Mouse (Mus musculus) myocyte (in vitro differentiated cells): ENCODE measurements around the gene Cul3.
A peak's percentile ranks its signal among the peaks of the same experiment; 100 is the strongest.

Experiments
- CEBPB ChIP-seq: IDR thresholded peaks from 2 replicates; pipeline ENCODE4 v1.6.1; 2011; ENCODE audit warnings: mild to moderate bottlenecking, moderate library complexity; ENCODE audit not compliant: poor library complexity, insufficient read depth, severe bottlenecking
- E2F4 ChIP-seq: IDR thresholded peaks from one replicate; pipeline ENCODE4 v1.6.1; 2011; ENCODE audit warnings: mild to moderate bottlenecking, control low read depth, moderate library complexity; ENCODE audit not compliant: insufficient read depth
- MAX ChIP-seq: IDR thresholded peaks from one replicate; pipeline ENCODE4 v1.6.1; 2011; ENCODE audit warnings: low read depth, mild to moderate bottlenecking, control low read depth
- MYOD1 ChIP-seq, 3 experiments: IDR thresholded peaks; one replicate each; pipeline ENCODE4 v1.6.1; 2011; ENCODE audit warnings: control low read depth in 2 of 3, low read depth in 2 of 3, mild to moderate bottlenecking in 2 of 3, moderate library complexity in 1 of 3; ENCODE audit not compliant: insufficient read length in 2 of 3, control insufficient read depth in 1 of 3
- MYOG ChIP-seq, 3 experiments: IDR thresholded peaks; one replicate each; pipeline ENCODE4 v1.6.1; 2011; ENCODE audit warnings: control low read depth in 2 of 3, low read depth in 2 of 3, mild to moderate bottlenecking in 2 of 3; ENCODE audit not compliant: insufficient read length in 2 of 3, control insufficient read depth in 1 of 3, insufficient read depth in 1 of 3
- POLR2A ChIP-seq: IDR thresholded peaks from one replicate; pipeline ENCODE4 v1.6.1; 2011; ENCODE audit warnings: low read depth, mild to moderate bottlenecking, control low read depth, moderate library complexity; ENCODE audit not compliant: insufficient read length
- POLR2AphosphoS2 ChIP-seq: IDR thresholded peaks from one replicate; pipeline ENCODE4 v1.6.1; 2011; ENCODE audit warnings: low read depth, control low read depth; ENCODE audit not compliant: insufficient read length
- REST ChIP-seq: IDR thresholded peaks from one replicate; pipeline ENCODE4 v1.6.1; 2011; ENCODE audit warnings: mild to moderate bottlenecking, control low read depth, moderate library complexity; ENCODE audit not compliant: insufficient read depth, insufficient read length
- SRF ChIP-seq: IDR thresholded peaks from one replicate; pipeline ENCODE4 v1.6.1; 2011; ENCODE audit warnings: low read depth; ENCODE audit not compliant: control insufficient read depth, insufficient read length
- TCF12 ChIP-seq: IDR thresholded peaks from one replicate; pipeline ENCODE4 v1.6.1; 2011; ENCODE audit warnings: mild to moderate bottlenecking, control low read depth; ENCODE audit not compliant: poor library complexity, insufficient read depth, severe bottlenecking
- TCF3 ChIP-seq: IDR thresholded peaks from one replicate; pipeline ENCODE4 v1.6.1; 2011; ENCODE audit warnings: low read depth, control low read depth; ENCODE audit not compliant: insufficient read length
- USF1 ChIP-seq: IDR thresholded peaks from one replicate; pipeline ENCODE4 v1.6.1; 2011; ENCODE audit warnings: low read depth, mild to moderate bottlenecking, control low read depth, moderate library complexity

DNA sequence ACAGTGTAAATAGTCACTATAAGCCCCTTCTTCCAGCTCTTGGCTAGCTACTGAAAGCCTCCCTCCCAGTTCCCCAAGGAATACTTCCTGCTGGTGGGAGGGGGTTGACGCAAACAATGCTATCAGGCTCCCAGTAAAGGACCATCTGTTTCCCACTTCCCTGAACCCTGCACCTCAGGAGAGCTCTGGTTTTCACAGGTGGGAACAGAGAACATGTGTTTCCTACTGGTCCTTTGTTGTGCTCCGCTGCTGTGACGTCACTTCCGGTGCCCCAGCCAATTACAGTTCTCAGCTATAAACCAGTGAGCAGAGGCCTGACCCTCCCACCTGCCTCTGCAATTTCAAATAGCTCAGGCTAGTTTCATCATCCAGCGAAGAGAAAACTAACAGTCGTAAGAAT, 122.0 kb downstream of the Cul3 start, which contains the start of gene Fam124b:
- TF ChIP-seq POLR2A, result no peak
- TF ChIP-seq E2F4, result no peak
- no peak for TF ChIP-seq MAX
- TF ChIP-seq MYOD1 (IDR thresholded peaks at IDR 0.05; ENCODE audit: control insufficient read depth in 1 of 3, insufficient read length in 2 of 3, low read depth in 2 of 3), result no peak
- TF ChIP-seq TCF12, result no peak
- no peak for TF ChIP-seq POLR2AphosphoS2
- no peak for TF ChIP-seq USF1
- TF ChIP-seq CEBPB, result 0 out of 2 replicates have a peak, but pooled peaks have one; percentile 32
- no peak for TF ChIP-seq TCF3
- TF ChIP-seq MYOG (IDR thresholded peaks at IDR 0.05; ENCODE audit: control insufficient read depth in 1 of 3, insufficient read depth in 1 of 3, insufficient read length in 2 of 3, low read depth in 2 of 3), result no peak
- TF ChIP-seq SRF, result no peak
- no peak for TF ChIP-seq REST
